Mouse (Mus musculus): ENCODE results near the gene Zdhhc19. TPM values are rescaled to one million over a fixed set of nuclear protein-coding genes. Genes with fewer than 3 reads are reported as not detected.

Zdhhc19 gene
- total RNA-seq, 1 experiment from 2014 or later, result not detected

- DNase-seq, result peak; percentile 43
Observed at GRCm38 (mm10) chr16:32551346-32551747, 55.3 kb downstream of the Zdhhc19 start.

DNA sequence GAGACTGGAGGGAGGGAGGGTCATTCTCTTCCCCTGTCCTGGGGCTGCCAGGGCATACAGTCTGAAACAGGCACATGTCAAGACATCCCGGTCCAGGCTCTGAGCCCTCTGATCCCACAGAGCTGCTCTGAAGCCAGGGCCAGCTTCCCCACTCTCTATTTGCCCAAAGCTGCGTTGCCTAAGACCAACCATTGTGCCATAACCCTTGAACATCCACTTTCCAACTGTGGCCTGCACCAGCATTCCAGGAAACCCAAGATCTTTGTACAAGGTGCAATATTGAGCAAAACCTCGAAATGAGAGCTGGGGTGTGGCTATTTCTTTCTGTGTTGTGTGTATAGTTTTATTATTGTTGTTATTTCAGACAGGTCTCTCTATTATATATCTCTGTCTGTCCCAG, 59.5 kb downstream of the Zdhhc19 start:
- peak; percentile 42 for DNase-seq

DNA sequence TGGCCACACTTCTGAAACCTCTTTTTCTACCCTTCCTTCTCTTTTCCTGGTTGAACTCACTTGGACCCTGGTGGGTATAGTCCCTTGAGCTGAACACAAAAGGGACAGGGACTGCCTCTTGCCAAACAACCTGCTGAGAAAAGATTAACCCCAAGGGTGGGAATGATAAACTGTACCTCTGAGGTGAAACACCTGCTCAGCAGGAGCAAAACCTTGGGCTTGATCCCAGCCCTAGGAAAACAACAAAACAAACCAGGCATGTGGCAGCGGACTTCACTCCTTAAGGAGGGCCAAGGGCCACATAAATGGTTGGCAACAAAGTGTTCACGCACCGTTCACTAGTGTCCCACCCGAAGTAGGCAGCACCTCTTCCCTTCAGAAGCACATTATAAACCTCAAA, 63.4 kb downstream of the Zdhhc19 start:
- DNase-seq, result no peak

DNA sequence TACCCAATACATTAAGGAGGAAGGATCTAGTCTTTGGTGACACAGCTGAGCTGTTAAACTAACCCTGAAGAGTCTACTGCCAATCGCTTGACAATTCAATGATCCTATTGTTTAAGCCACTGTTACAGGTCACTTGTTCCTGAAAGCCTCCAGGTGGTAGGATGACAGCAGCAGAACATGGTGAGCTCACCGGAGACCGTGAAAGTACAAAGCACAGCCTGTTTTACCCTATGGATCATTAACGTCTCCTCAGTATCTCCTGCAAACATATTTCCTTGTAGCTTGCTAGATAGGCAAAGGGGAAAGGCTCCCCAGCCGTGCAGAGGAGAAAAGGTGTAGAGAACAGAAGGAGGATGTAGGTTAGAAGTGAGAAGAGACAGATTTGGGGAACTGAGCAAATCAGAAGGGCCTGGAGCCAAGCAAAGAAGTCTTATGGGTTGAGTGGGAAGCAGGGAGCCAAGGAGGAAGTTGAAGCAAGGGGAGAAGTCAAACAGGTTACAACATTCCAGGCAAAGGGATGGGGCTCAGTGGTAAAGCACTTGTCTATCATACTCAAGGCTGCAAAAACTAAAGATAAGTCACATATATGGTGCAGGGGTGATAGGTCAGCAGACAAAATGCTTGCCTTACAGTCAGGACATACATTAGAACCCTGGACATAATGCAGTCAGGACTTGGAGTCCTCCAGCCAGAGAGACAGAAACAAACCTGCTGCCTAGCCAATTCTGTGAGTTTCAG, 67.2 kb downstream of the Zdhhc19 start:
- DNase-seq, result no peak

DNA sequence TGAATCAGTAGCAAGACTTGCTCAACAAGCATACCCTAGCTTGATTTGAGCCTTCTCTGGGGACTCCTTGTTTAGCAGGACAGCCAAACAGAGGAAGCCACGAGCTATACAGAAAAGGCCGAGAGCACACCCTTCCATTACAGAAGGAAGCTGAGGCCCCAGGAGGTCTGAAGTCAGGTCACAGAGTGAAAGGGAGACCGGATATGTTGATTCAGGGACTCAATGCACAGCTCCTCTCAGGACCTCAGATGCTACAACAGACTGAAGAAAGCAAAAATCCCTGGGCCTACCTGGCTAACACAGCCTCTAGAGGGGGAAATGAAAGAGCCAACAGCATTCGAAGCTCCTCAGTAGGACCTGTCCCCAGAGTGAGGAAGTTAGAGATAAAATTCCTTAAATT, 71.2 kb downstream of the Zdhhc19 start:
- DNase-seq, result no peak

DNA sequence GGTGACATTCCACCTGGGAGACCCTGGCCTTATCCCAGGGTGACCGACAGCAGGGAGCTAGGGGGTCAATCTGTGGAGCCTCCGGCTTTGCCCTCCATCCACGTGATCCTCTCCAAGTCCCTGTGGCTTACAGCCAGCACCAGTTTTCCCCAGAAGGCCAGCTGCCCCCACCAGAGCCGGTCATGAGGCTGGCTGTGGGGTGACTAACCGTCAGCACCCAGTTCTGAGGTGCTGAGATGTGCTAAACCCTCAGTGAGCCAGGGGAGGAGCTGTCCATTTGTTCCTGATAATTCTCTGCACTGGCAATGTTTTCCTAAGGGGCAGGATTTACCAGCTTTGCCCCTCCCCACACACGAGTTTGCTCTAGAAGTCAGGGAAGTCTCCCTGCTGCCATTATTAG, 72.3 kb downstream of the Zdhhc19 start:
- no peak for DNase-seq

DNA sequence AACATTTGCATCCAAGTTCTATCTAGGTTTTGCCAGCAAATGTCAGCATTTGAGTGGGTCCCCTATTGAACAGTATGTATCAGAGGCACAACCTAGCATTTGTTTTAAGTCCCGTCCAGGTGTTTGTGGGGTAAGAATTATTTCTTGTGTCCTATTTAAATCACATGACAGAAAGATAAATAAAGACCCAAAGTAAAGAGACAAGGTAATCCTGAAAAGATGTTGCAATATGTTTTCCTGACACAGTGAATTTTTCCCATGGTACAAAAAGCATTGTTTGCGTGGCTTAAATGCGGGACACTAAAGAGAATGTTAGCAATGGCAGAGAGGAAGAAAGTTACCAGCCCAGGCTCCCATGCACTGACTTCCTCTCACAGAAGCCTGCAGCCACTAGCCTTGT, 74.0 kb downstream of the Zdhhc19 start:
- DNase-seq, result no peak

- no peak for DNase-seq
Observed at GRCm38 (mm10) chr16:32572528-32572927, 76.5 kb downstream of the Zdhhc19 start.

- DNase-seq, result no peak
Observed at GRCm38 (mm10) chr16:32586482-32586881, 90.4 kb downstream of the Zdhhc19 start.

GRCm38 (mm10) chr16:32588568-32588967, 92.5 kb downstream of the Zdhhc19 start:
- no peak for DNase-seq

DNA sequence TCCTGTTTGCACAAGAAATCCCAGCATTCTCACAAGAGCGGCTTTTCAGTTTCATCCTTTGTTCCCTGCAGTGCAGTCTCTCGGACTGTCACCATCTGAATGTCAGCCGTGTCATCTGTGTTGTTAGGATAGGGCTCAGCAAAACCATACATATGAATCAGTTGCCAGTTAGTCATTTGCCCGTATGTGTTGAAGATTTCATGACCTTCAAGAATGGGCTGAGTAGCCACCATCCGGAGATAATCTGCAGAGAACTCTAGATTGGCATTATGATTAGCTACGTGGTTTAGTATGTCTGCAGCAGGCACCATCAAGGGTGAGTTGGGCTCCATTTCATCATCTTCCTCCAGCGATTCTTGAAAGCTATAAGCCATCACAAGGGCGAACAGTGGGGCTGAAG, 95.5 kb downstream of the Zdhhc19 start:
- no peak for DNase-seq

- no peak for DNase-seq
Observed at GRCm38 (mm10) chr16:32593283-32593805, 97.3 kb downstream of the Zdhhc19 start.

DNA sequence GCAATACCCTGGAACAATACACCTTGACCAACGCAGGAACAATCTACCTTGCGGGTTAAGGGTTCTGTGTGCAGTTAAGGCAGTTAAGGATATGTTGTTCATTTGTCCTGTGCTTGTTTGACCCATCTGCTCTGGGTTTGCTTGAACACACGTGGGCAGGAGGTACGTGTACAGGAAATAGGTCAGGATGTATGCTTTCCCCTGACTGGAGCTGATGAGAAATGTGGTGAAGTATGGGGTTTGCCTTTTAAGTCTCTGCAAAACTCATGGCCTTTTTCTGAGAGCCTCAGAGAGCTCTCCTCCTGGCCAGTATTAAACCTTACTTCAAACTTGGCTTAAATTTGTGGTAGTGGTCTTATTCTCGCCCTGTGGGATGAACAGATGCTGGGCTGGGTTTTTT, 97.9 kb downstream of the Zdhhc19 start:
- DNase-seq, result no peak

- DNase-seq, result no peak
Observed at GRCm38 (mm10) chr16:32594701-32595100, 98.6 kb downstream of the Zdhhc19 start.

GRCm38 (mm10) chr16:32595142-32595855, 99.2 kb downstream of the Zdhhc19 start:
- DNase-seq, result peak; percentile 32

DNA sequence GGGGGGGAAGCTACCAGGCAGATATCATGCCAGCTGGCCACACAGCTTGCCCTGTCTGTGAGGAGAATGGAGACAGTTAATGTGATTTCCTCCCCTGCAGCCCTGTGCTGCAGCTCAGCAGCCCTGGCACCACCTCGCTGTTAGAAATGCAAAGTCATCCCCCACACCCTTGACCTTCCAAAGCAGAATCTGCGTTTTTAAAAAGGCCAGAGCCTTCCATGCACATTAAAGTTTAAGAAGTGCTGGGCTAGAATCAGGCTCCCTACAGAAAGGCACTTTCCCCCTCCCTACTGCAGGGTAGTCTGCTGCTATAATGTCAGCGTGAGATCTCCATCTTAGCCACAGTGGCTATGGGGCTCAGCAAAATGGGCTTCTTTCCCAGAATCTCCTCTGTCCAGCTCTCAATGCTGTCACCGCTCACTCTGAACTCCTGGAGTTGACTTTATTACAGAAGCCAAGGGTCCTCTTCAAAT, 101.9 kb downstream of the Zdhhc19 start:
- DNase-seq, result peak; percentile 67

- DNase-seq, result no peak
Observed at GRCm38 (mm10) chr16:32599151-32599550, 103.1 kb downstream of the Zdhhc19 start.

DNA sequence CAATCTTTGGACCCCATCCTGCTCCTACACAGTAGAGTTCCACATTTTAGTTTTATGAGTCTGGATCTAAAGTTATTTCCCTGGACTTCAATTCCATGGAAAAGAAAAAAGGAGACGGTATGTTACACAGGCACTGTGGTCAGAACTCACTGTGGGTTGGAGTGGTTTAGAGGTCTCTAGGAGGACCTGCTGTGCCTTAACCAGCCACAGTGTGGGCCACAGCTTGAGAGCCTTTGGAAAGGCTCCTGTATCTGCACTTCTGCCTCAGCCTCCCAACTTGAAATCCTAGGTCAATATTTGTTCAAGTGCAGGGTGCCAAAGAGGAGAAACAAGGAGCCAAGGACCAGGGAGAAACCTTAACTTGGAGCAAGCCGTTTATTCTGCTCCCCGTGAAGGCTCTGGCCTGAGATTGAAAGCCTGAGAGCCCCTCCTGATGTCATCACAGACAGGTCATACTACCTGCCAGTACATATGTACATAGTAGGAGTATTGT, 106.2 kb downstream of the Zdhhc19 start:
- no peak for DNase-seq

- DNase-seq, result no peak
Observed at GRCm38 (mm10) chr16:32607562-32608343, 111.7 kb downstream of the Zdhhc19 start.

GRCm38 (mm10) chr16:32608344-32608711, 112.3 kb downstream of the Zdhhc19 start:
- no peak for DNase-seq

DNA sequence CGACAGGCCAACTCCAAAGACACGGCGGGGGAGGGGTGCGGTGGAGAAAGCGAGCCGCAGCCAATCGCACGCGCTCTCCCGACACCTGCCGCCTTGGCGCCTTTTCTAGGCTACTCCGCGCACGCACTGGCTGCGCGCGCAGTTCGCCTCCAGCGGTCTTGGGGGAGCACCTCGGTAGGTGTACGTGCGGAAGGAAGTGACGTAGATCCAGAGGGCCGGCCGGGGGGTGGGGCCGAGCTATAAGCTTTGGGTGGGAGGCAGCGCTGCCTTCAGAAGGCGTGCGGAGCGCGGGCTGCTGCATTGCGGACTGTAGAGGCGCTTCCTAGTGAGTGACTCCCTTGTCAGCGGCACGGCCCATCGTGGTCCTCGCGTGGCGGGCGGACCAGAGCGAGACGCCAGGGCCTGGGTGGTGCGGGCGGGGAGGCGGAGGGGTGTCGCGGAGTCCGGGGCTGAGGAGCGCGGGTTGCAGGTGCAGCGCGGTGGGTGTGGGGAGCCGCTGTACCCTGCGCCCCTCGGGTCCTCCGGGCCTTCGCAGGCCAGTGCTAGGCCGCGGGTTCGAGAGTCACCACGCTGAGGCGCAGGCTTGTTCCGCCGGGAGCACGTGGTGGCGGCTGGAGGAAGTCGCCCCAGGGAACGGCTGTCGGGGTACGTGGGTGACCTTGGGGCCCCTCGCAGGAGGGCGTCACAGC, 112.8 kb downstream of the Zdhhc19 start, which contains the start of gene Tfrc:
Gene Tfrc (plus strand): TSS at position 209 of the 689 bp plus-strand sequence.
- DNase-seq, result peak; percentile 98

DNA sequence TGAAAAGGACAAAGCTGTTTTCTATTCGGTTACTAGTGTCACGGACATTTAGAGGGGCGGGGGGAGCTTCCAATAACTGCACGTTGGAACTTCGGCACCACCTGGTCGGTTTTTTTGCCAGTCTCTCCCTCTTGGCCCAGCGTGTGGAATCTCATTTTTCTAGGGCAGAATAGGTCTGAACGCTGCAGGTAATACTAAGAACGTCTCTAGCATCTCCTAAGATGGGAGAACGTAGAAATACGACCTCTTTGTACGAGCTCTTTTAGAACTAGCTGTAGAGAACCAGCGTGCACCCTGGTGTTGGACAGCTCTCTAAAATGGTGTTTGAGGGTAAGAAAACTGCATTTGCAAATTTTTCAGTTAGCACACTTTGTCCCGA, 113.3 kb downstream of the Zdhhc19 start:
- no peak for DNase-seq
